Mouse (Mus musculus) heart, embryonic 12.5 days (tissue): ENCODE results near the gene Myh9. TPM values are rescaled to one million over a fixed set of nuclear protein-coding genes. Genes with fewer than 3 reads are reported as not detected.
"Not testable (repeated sequence)": the region's sequence is repeated elsewhere in the genome, so short reads cannot be mapped to it uniquely, and the experiment has no call there.

ENCODE experiments used
- ATAC-seq: fragments of 200-750 bp; cut with Nextera tagmentation; 2 replicates; pipeline ENCODE4 v1.8.0; 2017; ENCODE audit warnings: moderate TSS enrichment, moderate library complexity; ENCODE audit not compliant: insufficient number of reproducible peaks, low FRiP score
- H3K27ac ChIP-seq: fragments of 300-500 bp; sonication (generic); 2 replicates; pipeline ENCODE4 v1.5.1; 2016; ENCODE audit warnings: mild to moderate bottlenecking, moderate library complexity; ENCODE audit not compliant: poor library complexity, severe bottlenecking
- H3K27me3 ChIP-seq: fragments of 300-500 bp; sonication (generic); replicated peaks from 2 replicates; pipeline ENCODE4 v1.6.1; 2016; ENCODE audit warnings: mild to moderate bottlenecking, moderate library complexity
- H3K36me3 ChIP-seq: fragments of 300-500 bp; sonication (generic); 2 replicates; pipeline ENCODE4 v1.6.1; 2016; ENCODE audit warnings: mild to moderate bottlenecking, moderate library complexity
- H3K4me1 ChIP-seq: fragments of 300-500 bp; sonication (generic); replicated peaks from 2 replicates; pipeline ENCODE4 v1.6.1; 2016; ENCODE audit warnings: mild to moderate bottlenecking
- H3K4me2 ChIP-seq: fragments of 300-500 bp; sonication (generic); 2 replicates; pipeline ENCODE4 v1.6.1; 2016; ENCODE audit warnings: mild to moderate bottlenecking, moderate library complexity
- H3K4me3 ChIP-seq: fragments of 300-500 bp; sonication (generic); 2 replicates; pipeline ENCODE4 v1.5.1; 2016; ENCODE audit warnings: mild to moderate bottlenecking
- H3K9ac ChIP-seq: fragments of 300-500 bp; sonication (generic); 2 replicates; pipeline ENCODE4 v1.6.1; 2016; ENCODE audit warnings: mild to moderate bottlenecking, moderate library complexity
- H3K9me3 ChIP-seq: fragments of 300-500 bp; sonication (generic); replicated peaks from 2 replicates; pipeline ENCODE4 v1.6.1; 2016; ENCODE audit warnings: mild to moderate bottlenecking, moderate library complexity
- WGBS: fragments of 180-500 bp; shearing (Covaris S2); methylation state at CpG from one replicate; pipeline ENCODE4 v1.1.7; 2016; 5-methylcytosine and 5-hydroxymethylcytosine counted together
- polyA plus RNA-seq: library from polyadenylated mRNA; unstranded; fragments of >200 nt; fragmentation: Nextera tagmentation; extraction: Ambion mirVana; gene quantifications from 2 replicates; pipeline ENCODE4 v1.2.1, GENCODE M21; 2016

Myh9 gene
- polyA plus RNA-seq, 1 experiment from 2014 or later, result 42.0 TPM

DNA sequence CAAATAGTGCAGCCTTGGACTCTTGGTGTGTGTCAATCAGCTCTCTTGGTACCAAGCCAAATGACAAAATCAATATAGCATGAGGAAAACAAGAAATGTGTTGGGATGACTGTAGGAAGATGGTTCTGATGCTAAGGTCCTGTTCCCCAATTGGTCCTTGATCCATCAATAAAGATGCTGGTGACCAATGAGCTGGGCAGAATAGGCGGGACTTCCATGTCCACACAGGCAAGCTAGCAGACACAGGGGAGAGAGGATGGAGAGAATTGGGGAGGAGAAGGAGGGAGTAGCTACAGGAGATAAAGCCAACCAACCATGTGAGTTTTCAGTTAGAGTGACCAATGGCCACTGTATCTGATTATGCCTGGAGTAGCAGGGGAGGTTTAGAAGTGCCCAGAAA lies 95.6 kb downstream of the Myh9 start:
- H3K36me3 ChIP-seq, result no peaks in the 10 kb centered on the region
- H3K9me3 ChIP-seq, result no peaks in the 10 kb centered on the region
- H3K4me3 ChIP-seq, result no peak overlapping the region
- H3K4me2 ChIP-seq, result no peak overlapping the region
- H3K4me1 ChIP-seq, result peaks cover 7% of the 10 kb centered on the region
- no peak for ATAC-seq
- no peak overlapping the region for H3K9ac ChIP-seq
- 79% methylated on average over 1 of the region's 1 CpGs for WGBS
- H3K27me3 ChIP-seq, result no peaks in the 10 kb centered on the region
- H3K27ac ChIP-seq, result no peak overlapping the region

GRCm38 (mm10) chr15:77745081-77745480 lies 96.9 kb downstream of the Myh9 start:
- Histone ChIP-seq H3K27ac (no peak overlapping the region), H3K36me3 (no peaks in the 10 kb centered on the region), H3K9me3 (no peaks in the 10 kb centered on the region), H3K27me3 (no peaks in the 10 kb centered on the region), H3K4me3 (no peak overlapping the region), H3K4me2 (no peak overlapping the region), H3K4me1 (peaks cover 7% of the 10 kb centered on the region), H3K9ac (no peak overlapping the region)
- ATAC-seq, result no peak

DNA sequence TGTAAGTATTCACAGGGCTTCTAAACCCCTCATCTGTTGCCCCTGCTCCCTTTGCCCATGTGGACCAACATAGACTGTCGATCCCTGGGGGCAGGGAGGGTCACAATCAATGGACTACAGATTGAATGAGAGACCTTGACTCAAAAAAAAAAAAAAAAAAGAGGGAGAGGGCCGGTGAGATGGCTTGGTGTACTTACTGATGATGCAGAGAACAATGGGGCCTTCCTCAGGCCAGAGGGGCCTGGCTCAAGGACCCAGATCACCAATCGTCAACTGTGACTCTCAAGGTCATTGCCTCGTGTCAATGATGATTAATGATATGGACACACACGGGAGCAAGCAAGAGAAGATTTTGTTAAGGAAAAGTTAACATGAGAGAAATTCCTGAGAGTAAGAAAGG lies 97.3 kb downstream of the Myh9 start:
- H3K36me3 ChIP-seq, result no peaks in the 10 kb centered on the region
- no peak overlapping the region for H3K4me2 ChIP-seq
- H3K9ac ChIP-seq, result no peak overlapping the region
- peaks cover 7% of the 10 kb centered on the region for H3K4me1 ChIP-seq
- 31% methylated on average over 5 of the region's 5 CpGs for WGBS
- no peaks in the 10 kb centered on the region for H3K27me3 ChIP-seq
- no peaks in the 10 kb centered on the region for H3K9me3 ChIP-seq
- ATAC-seq, result no peak
- H3K4me3 ChIP-seq, result no peak overlapping the region
- H3K27ac ChIP-seq, result no peak overlapping the region

DNA sequence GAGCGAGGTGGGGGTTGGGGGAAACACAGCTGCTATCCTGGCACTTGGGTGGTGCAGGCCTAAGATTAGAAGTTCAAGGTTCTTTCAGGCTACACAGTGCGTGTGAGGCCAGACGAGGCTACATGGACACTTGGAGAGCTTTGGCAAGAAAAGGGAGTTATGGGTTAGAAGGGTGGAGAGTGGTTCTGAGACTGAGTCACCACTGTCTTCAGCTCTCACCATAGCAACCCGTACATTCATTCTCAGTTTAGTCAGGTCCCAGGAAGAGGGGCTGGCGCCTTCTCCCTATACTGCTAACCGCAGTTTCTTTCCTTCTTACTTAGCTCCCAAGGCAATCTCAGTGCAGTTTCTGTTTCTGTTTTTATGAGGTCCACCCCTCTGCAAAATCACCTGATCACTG lies 100.4 kb downstream of the Myh9 start:
- H3K27me3 ChIP-seq, H3K27ac ChIP-seq, H3K4me3 ChIP-seq, H3K9ac ChIP-seq, H3K9me3 ChIP-seq, ATAC-seq, H3K4me2 ChIP-seq, H3K4me1 ChIP-seq, H3K36me3 ChIP-seq: not testable (repeated sequence)
- WGBS, result 74% methylated on average over 6 of the region's 6 CpGs

DNA sequence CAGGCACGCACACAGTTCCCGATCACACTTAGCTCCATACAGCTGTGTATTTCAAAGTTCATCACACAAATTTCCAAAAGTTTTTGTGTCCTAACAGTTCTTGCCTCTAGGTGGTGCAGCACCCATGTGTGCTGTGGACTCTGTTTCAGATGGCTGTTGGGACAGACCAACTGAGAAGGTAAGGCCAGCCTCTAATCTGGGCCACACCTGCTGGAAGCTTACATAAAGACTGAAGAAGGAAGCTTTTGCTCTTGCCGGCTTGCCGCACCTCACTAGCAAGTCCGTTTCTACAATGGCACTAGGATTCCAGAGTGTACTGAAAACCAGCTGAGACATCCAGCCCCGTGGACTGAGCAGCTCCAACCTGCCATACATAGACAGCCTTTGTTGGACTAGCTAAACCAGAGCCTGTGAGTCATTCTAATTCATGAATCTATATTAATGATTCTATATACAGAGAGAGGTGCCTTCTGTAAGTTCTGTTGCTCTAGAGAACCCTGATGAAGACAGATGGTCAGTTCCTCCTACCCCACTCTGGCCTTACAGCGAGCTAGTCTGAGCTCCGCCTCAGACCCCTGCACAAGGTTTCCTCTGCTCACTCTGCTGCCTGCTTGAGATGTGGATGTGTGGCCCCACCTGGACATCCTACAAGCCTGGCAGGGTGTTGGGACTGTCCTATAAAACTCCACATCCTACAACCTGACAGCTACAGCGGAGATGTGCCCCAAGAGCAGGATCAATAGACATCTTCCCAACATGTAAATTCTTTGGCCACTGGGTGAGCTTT lies 101.3 kb downstream of the Myh9 start:
- Histone ChIP-seq H3K4me2 (no peak overlapping the region), H3K36me3 (no peaks in the 10 kb centered on the region), H3K4me1 (no peaks in the 10 kb centered on the region), H3K9me3 (no peaks in the 10 kb centered on the region), H3K27me3 (no peaks in the 10 kb centered on the region), H3K9ac (no peak overlapping the region), H3K4me3 (no peak overlapping the region), H3K27ac (no peak overlapping the region)
- ATAC-seq, result no peak
- 75% methylated on average over 9 of the region's 9 CpGs for WGBS

GRCm38 (mm10) chr15:77733903-77734302 lies 108.1 kb downstream of the Myh9 start:
- 34% methylated on average over 4 of the region's 4 CpGs for WGBS
- ATAC-seq, result not testable (repeated sequence)

GRCm38 (mm10) chr15:77733380-77733779 lies 108.6 kb downstream of the Myh9 start:
- not testable (repeated sequence) for H3K27ac ChIP-seq, H3K36me3 ChIP-seq, H3K9ac ChIP-seq, H3K4me2 ChIP-seq, ATAC-seq, H3K9me3 ChIP-seq, H3K4me3 ChIP-seq, H3K27me3 ChIP-seq
- peaks cover 16% of the 10 kb centered on the region for H3K4me1 ChIP-seq
- 45% methylated on average over 8 of the region's 8 CpGs for whole genome bisulfite sequencing

More at GRCm38 (mm10) chr15:77733903-77734302, 108.1 kb downstream of the Myh9 start:
- H3K9ac ChIP-seq, H3K4me3 ChIP-seq, H3K9me3 ChIP-seq, H3K27ac ChIP-seq, H3K36me3 ChIP-seq, H3K27me3 ChIP-seq, H3K4me2 ChIP-seq: not testable (repeated sequence)
- peaks cover 16% of the 10 kb centered on the region for H3K4me1 ChIP-seq

GRCm38 (mm10) chr15:77732851-77733250 lies 109.1 kb downstream of the Myh9 start:
- peaks cover 16% of the 10 kb centered on the region for H3K4me1 ChIP-seq
- ATAC-seq, H3K27ac ChIP-seq, H3K4me3 ChIP-seq, H3K27me3 ChIP-seq, H3K9me3 ChIP-seq, H3K9ac ChIP-seq, H3K36me3 ChIP-seq, H3K4me2 ChIP-seq: not testable (repeated sequence)
- 71% methylated on average over 10 of the region's 10 CpGs for WGBS

- H3K9ac ChIP-seq, result no peak overlapping the region
- no peak overlapping the region for H3K4me3 ChIP-seq
- H3K9me3 ChIP-seq, result no peaks in the 10 kb centered on the region
- H3K4me1 ChIP-seq, result peaks cover 16% of the 10 kb centered on the region
- no peaks in the 10 kb centered on the region for H3K36me3 ChIP-seq
- H3K27ac ChIP-seq, result no peak overlapping the region
- no peak for ATAC-seq
- H3K27me3 ChIP-seq, result no peaks in the 10 kb centered on the region; the same call in 1 of the 2 replicates
- 86% methylated on average over 5 of the region's 5 CpGs for WGBS
- H3K4me2 ChIP-seq, result no peak overlapping the region
These were observed 110.4 kb downstream of the Myh9 start for GRCm38 (mm10) chr15:77731605-77732004.

GRCm38 (mm10) chr15:77728739-77729138 lies 113.2 kb downstream of the Myh9 start, which contains the start of gene Apol9b:
Gene Apol9b, plus strand, starts transcription at chr15:77729039.
- ATAC-seq, result not testable (repeated sequence)
- WGBS, result 77% methylated on average over 1 of the region's 4 CpGs

DNA sequence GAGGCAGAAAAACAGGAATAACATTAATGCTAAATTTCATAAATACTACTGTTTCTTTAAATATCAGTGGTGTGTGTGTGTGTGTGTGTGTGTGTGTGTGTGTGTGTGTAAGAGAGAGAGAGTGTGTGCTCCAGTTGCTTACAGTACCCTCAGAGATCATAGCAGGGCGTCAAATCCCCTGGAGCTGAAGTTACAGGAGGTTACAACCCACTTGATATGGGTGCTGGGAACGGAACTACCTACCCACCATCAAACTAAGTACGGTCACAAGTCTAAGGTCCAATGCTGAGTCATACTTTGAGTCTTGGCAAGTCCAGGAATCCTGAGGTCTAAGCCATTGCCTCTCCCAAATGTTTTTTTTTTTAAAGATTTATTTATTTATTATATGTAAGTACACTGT lies 114.2 kb downstream of the Myh9 start:
- 83% methylated on average over 3 of the region's 3 CpGs for WGBS
- H3K27me3 ChIP-seq, H3K4me3 ChIP-seq, H3K27ac ChIP-seq, H3K9me3 ChIP-seq, ATAC-seq, H3K9ac ChIP-seq, H3K36me3 ChIP-seq, H3K4me1 ChIP-seq, H3K4me2 ChIP-seq: not testable (repeated sequence)

More at GRCm38 (mm10) chr15:77728739-77729138, 113.2 kb downstream of the Myh9 start, which contains the start of gene Apol9b:
- not testable (repeated sequence) for H3K9ac ChIP-seq, H3K4me3 ChIP-seq, H3K4me2 ChIP-seq, H3K9me3 ChIP-seq, H3K27ac ChIP-seq, H3K36me3 ChIP-seq, H3K27me3 ChIP-seq
- peaks cover 17% of the 10 kb centered on the region for H3K4me1 ChIP-seq

- not testable (repeated sequence) for H3K27me3 ChIP-seq, H3K9ac ChIP-seq, H3K27ac ChIP-seq, H3K36me3 ChIP-seq, H3K4me1 ChIP-seq, H3K9me3 ChIP-seq, H3K4me2 ChIP-seq, ATAC-seq, H3K4me3 ChIP-seq
- 6% methylated on average over 3 of the region's 3 CpGs for WGBS
These were observed 114.8 kb downstream of the Myh9 start for GRCm38 (mm10) chr15:77727139-77727538.
